In the genomic region with DNA sequence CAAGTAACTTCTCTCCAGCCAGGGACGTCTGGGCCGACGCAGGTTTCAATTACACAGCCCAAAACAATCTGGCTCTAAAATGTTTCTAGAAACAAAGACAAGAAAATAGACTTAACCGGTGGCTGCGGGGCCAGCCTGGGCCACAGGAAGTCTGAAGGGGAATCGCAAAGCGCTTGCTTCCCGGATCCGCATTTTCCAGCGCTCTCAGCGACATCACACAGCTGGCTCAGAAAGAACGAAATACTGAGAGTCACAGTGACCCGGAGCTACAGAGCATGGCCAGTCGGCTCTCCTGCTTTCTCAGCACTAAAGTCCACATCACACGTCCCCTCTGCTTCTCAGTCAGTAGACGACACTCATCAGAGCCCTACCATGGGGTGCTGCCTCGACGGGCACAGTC, we compare ENCODE assay signal across 8 mouse cellular contexts. TPM values are rescaled to one million over a fixed set of nuclear protein-coding genes. Genes with fewer than 3 reads are reported as not detected.
A peak's percentile ranks its signal among the peaks of the same experiment; 100 is the strongest.
DNase-seq lines count a peak whose midpoint lies in the region; ATAC-seq and TF ChIP-seq lines count a peak whose summit lies in the region.
"Had no signal": no experiment of that assay in that cellular context is flagged by ENCODE, and none has a peak within 500 bp of the region (broad histone marks: within the 10 kb centered on the region; RNA-seq: fewer than 3 reads in every experiment).

No protein-coding gene starts in this region.

- no peak overlapping the region for H3K4me3 ChIP-seq in lung, embryonic 14.5 days (ENCODE audit: low read depth, low read length)
- H3K4me3 ChIP-seq in heart, embryonic 14.5 days (ENCODE audit: control insufficient read depth in 1 of 2, insufficient read depth in 1 of 2, low read depth in 1 of 2, low read length in 2 of 2) = no peak overlapping the region
- no peak overlapping the region for H3K4me3 ChIP-seq in limb, embryonic 15.5 days

- no peak overlapping the region for H3K4me2 ChIP-seq in lung, embryonic 14.5 days
- H3K4me2 ChIP-seq in heart, embryonic 14.5 days (ENCODE audit: low read length) = no peak overlapping the region
- no peak overlapping the region for H3K4me2 ChIP-seq in limb, embryonic 15.5 days

- no peak for TF ChIP-seq CTCF in lung, embryonic 14.5 days (IDR thresholded peaks at IDR 0.05; ENCODE audit: low read depth)

- WGBS in lung, embryonic 14.5 days = 59% methylated on average over 18 of the region's 18 CpGs
- WGBS in heart, embryonic 14.5 days = 80% methylated on average over 18 of the region's 18 CpGs
- WGBS in limb, embryonic 15.5 days = 75% methylated on average over 18 of the region's 18 CpGs

- no peaks in the 10 kb centered on the region for H3K36me3 ChIP-seq in lung, embryonic 14.5 days (ENCODE audit: insufficient read depth)
- H3K36me3 ChIP-seq in heart, embryonic 14.5 days (ENCODE audit: control insufficient read depth, insufficient read depth, low read length) = no peaks in the 10 kb centered on the region
- H3K36me3 ChIP-seq in limb, embryonic 15.5 days = no peaks in the 10 kb centered on the region

- H3K4me1 ChIP-seq in lung, embryonic 14.5 days (ENCODE audit: insufficient read depth) = peaks cover 31% of the 10 kb centered on the region
- peaks cover 23 to 52% of the 10 kb centered on the region in 2 experiments for H3K4me1 ChIP-seq in heart, embryonic 14.5 days (ENCODE audit: control insufficient read depth in 2 of 2, insufficient read depth in 2 of 2, low read length in 2 of 2)
- H3K4me1 ChIP-seq in limb, embryonic 15.5 days = peaks cover 37% of the 10 kb centered on the region

- peak; percentile 67 for DNase-seq in lung, embryonic 14.5 days
- DNase-seq in lung, postnatal 36 days = no peak
- peak; percentile 51 for DNase-seq in kidney, adult 11 months
- no peak for DNase-seq in frontal cortex, postnatal 36 days (ENCODE audit: low spot score in 2 of 2)
- DNase-seq: right cerebral cortex, postnatal 25 days had no signal

- H3K9me3 ChIP-seq in lung, embryonic 14.5 days (ENCODE audit: low read depth, low read length) = no peaks in the 10 kb centered on the region
- H3K9me3 ChIP-seq in heart, embryonic 14.5 days (ENCODE audit: control insufficient read depth, low read length) = no peaks in the 10 kb centered on the region
- H3K9me3 ChIP-seq in limb, embryonic 15.5 days = no peaks in the 10 kb centered on the region

- ATAC-seq in lung, embryonic 14.5 days (ENCODE audit: insufficient read depth) = no peak
- no peak for ATAC-seq in heart, embryonic 14.5 days (ENCODE audit: insufficient number of reproducible peaks, insufficient read depth, low FRiP score, low read depth)
- ATAC-seq in limb, embryonic 15.5 days (ENCODE audit: insufficient number of reproducible peaks, low FRiP score, low TSS enrichment, low read depth) = no peak
- ATAC-seq in frontal cortex, adult (ENCODE audit: low TSS enrichment) = no peak

- H3K27ac ChIP-seq in lung, embryonic 14.5 days (ENCODE audit: low read depth) = peak overlapping the region; percentile 51; the same call in 1 of the 2 replicates
- peak overlapping the region; percentile 23 to 62; a peak in 3 of 4 replicates for H3K27ac ChIP-seq in heart, embryonic 14.5 days (replicated peaks in 1 of 2; ENCODE audit: control insufficient read depth in 1 of 2, insufficient read depth in 1 of 2, low read depth in 2 of 2, low read length in 2 of 2)
- 0 out of 2 replicates have a peak overlapping the region, but pooled peaks have one; percentile 9 for H3K27ac ChIP-seq in limb, embryonic 15.5 days

- 0 out of 2 replicates have a peak overlapping the region, but pooled peaks have one; percentile 3 for H3K9ac ChIP-seq in lung, embryonic 14.5 days
- no peak overlapping the region for H3K9ac ChIP-seq in heart, embryonic 14.5 days (ENCODE audit: low read length)
- H3K9ac ChIP-seq in limb, embryonic 15.5 days = no peak overlapping the region

- no peaks in the 10 kb centered on the region for H3K27me3 ChIP-seq in lung, embryonic 14.5 days (ENCODE audit: insufficient read depth, low read length)
- no peaks in the 10 kb centered on the region for H3K27me3 ChIP-seq in heart, embryonic 14.5 days (ENCODE audit: control insufficient read depth, insufficient read depth, low read length)
- no peaks in the 10 kb centered on the region for H3K27me3 ChIP-seq in limb, embryonic 15.5 days

RNA-seq across cellular contexts. Expression of a gene that starts 17.7 kb away (rescaled TPM):
- 151 and 165 TPM in 2 replicates for polyA plus RNA-seq in lung, embryonic 14.5 days (2014; fragmentation: Nextera tagmentation; extraction: Ambion mirVana)
- polyA plus RNA-seq in heart, embryonic 14.5 days (2014; fragmentation: Nextera tagmentation; extraction: Ambion mirVana) = 84.9 and 88.2 TPM in 2 replicates
- 98.4 and 105 TPM in 2 replicates for polyA plus RNA-seq in limb, embryonic 15.5 days (2015; fragmentation: Nextera tagmentation; extraction: Ambion mirVana)

RNA-seq across cellular contexts. Expression of a gene that starts 58.4 kb away (rescaled TPM):
- polyA plus RNA-seq in lung, embryonic 14.5 days (2014; fragmentation: Nextera tagmentation; extraction: Ambion mirVana) = 2.9 and 3.4 TPM in 2 replicates
- 2.3 and 3.1 TPM in 2 replicates for polyA plus RNA-seq in heart, embryonic 14.5 days (2014; fragmentation: Nextera tagmentation; extraction: Ambion mirVana)
- polyA plus RNA-seq in limb, embryonic 15.5 days (2015; fragmentation: Nextera tagmentation; extraction: Ambion mirVana) = 5.5 and 8.3 TPM in 2 replicates

Comparison
In these comparisons a context has a peak if more than half of its experiments do, and no peak if none do; other contexts are left out.
1. DNase-seq: peak in lung, embryonic 14.5 days (single experiment) and kidney, adult 11 months (single experiment); none in lung, postnatal 36 days (single experiment) and frontal cortex, postnatal 36 days (0 of 2).
2. Peak in every context shown above with its lines, with median percentiles within 50 percentile points of each other: H3K27ac ChIP-seq.